Mouse (Mus musculus): Measurements from ENCODE around the gene Nol6. TPM values are rescaled to one million over a fixed set of nuclear protein-coding genes. Genes with fewer than 3 reads are reported as not detected.
"Not testable (repeated sequence)": the region's sequence is repeated elsewhere in the genome, so short reads cannot be mapped to it uniquely, and the experiment has no call there.

Nol6 gene
- total RNA-seq, 2 experiments from 2014 or later = 84.6 to 88.9 TPM

DNA sequence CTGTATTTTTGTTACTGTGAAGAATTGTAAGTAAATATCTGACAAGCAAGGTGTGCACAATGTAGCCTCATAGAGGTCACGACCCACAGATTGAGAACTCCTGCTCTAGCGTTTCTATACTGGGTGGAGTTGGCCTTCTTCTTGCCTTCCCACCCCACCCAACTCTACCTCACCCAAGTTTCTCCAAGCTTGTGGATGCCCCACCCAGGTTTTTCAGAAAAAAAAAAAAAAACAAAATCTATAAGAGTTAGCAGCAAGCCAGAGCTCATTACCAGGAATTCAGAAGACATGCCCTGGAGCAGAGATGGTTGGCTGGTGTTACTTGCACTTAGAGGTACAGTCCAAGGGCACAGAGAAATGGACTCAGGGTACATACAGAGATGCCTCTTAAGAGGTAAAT lies 34.5 kb downstream of the Nol6 start:
- intact Hi-C loops (cut with DNase I) = no loop called here

DNA sequence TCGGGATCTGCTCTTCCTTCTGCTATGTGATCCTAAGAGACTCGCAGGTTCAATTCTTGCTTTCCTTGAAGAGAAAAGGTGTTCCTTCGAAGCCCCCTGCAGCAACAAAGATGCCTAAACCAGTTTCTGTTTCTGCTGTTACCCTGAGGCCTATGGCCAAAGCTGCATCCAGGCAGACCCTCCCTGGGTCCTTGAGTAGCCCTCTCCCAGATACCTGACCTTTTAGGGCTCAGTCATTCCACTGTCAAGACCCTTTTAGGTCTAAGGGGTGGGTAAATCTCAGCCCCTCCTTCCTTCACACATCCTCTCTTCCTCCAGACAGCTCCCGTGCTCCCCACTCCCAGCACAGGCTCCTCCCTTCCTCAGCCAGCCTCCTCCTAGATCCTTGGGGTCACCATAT lies 35.1 kb downstream of the Nol6 start:
- no peak for DNase-seq (ENCODE audit: low spot score in 2 of 2)
- intact Hi-C loops (cut with DNase I) = no loop called here

More for the DNA sequence above, 34.5 kb downstream of the Nol6 start:
- no peak for DNase-seq (ENCODE audit: low spot score in 2 of 2)

DNA sequence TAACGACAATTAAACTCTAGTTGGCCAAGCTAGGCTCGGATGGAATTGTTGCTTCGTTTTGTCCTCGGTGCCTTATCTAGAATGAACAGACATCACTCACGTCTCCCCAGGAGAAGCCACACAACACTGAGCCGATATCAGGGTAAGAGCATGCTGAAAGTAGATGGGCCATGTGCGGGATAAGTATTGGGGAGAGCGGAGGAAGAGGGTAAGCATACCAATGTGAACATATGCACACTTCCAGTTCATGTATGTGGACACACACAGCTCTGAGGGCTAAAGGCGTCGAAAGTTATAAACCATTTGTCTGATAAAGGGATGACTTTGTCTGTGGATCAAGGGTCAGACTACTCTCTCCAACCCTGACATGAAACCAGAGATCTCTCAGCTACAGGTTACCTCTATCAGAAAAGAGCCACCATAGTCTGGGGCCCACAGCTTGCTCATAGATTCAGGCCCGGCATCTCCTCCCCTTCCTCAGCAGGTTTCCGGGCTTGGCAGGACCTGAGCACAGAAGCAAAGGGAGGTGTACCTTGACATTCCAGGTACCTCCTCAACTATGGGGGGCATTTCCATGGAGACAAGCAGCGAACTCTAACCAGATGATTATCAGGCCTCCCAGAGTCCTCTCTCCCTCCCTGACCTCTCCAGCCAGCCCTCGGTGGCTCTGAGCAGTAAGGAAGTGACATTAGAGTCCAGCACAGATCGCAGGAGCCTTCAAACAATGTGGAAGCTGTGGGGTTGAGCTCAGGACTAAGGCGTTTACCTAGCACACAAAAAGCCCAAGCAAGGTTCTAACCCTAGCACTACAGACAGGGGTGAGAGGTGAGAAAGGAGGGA lies 36.6 kb downstream of the Nol6 start:
- intact Hi-C loops (cut with DNase I) = no loop called here

DNA sequence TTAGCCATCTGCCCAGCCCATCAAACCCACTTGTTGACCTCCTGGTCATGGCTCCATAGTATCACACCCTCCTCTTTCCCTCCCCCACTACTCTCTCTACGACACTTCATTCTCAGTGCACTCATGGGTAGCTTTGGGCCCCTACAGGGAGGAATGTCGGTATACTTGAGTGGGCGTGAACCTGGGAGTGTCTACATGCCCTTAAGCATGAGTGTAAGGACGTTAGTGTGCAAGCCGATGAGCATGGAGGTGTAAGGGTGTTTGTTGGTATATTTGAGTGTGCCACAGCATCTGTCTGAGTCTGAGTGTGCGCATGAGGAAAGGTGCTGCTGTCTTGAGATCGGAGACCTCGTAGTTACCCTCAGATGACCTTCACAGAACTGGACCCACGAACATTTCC lies 37.3 kb downstream of the Nol6 start:
- intact Hi-C loops (cut with DNase I) = no loop called here
- DNase-seq (ENCODE audit: low spot score in 2 of 2) = no peak

More for the DNA sequence above, 36.6 kb downstream of the Nol6 start:
- no peak for DNase-seq (ENCODE audit: low spot score in 2 of 2)

DNA sequence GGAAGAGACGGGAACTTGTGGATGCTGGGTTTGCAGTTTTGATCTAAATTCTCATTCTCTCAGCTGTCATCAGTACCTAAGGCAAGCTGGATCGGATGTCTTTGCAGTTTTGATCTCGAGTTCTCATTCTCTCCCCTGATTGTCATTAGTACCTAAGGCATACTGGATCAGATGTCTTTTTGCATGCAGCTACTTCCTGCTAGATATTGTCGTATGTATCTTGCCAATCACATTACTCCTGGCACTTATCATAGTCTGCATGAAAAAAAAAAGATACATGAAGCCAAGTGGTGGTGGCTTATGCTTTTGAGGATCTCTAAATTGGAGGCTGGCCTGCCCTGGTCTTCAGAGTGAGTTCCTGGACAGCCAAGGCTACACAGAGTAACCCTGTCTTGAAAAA lies 39.4 kb downstream of the Nol6 start:
- no peak for DNase-seq (ENCODE audit: low spot score in 2 of 2)
- intact Hi-C loops (cut with DNase I) = no loop called here

DNA sequence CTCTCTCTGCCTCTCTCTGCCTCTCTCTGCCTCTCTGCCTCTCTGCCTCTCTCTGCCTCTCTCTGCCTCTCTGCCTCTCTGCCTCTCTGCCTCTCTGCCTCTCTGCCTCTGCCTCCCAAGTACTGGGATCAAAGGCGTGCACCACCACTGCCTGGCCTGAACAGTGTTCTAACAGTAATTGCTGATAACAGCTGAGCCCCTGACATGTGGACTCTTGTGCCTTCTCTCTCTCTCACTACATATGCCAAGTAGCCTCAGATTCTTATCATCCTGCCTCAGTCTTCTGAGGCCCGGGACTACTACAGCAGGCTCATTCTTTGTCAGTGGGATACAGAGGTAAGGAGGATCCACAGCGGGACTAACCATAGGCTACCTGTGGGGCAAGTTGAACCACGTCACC lies 41.5 kb downstream of the Nol6 start:
- DNase-seq (ENCODE audit: low spot score in 2 of 2); intact Hi-C loops (cut with DNase I): not testable (repeated sequence)

DNA sequence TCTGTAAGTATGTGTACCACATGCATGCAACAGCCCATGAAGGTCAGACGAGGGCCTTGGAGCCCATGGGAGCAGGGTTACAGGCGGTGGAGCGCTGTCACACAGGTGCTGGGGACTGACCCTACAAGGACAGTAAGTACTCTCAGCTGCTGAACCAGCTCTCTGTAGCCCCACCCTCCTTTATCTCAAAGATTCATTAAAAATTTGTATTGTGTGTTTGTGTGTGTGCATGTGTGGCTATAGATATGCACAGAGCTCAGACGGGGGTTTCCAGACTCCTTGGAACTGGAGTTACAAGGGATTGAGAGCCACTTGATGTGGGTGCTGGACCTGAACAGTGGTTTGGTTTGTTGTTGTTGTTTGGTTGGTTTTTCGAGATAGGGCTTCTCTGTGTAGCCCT lies 42.5 kb downstream of the Nol6 start:
- no peak for DNase-seq (ENCODE audit: low spot score in 2 of 2)
- intact Hi-C loops (cut with DNase I) = no loop called here

DNA sequence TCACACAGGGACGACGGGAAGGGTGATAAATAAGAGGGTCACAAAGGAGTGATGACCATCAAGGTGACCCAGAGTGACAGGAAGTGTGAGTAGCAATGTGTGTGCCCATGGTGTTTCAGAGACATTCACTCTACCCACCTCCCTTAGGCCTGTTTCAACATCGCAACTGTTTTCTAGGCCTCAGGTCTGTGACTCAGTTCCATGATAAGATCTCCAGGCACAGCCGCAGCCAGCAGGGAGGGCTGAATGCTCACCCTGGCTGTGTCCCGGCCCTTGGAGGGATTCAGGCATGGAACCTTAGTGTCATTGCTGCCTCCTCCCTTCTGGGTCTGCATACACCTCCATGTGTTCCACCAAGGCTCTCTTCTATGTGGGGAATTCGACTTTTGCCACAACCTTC lies 45.5 kb downstream of the Nol6 start:
- no peak for DNase-seq (ENCODE audit: low spot score in 2 of 2)
- intact Hi-C loops (cut with DNase I) = no loop called here

DNA sequence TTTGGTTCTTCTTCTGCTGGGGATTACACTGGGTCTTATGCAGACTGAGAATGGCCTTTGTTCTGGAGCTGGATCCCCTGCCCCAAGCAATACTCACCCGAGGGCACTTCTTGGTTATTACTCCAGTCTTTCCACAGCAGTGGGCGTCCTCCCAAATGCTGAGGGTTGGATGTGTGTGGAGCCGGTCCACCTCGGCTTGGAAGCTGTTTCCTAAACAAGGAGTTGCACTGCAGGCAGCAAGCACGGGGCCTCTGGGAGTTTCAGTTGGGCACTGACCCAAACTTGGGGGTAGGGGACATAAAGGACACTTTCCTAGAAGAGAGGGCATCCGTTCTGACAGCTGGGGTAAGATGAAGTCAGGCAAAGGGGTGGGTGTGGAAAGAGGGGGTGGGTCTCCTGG lies 49.8 kb downstream of the Nol6 start:
- intact Hi-C loops (cut with DNase I) = no loop called here
- no peak for DNase-seq (ENCODE audit: low spot score in 2 of 2)

DNA sequence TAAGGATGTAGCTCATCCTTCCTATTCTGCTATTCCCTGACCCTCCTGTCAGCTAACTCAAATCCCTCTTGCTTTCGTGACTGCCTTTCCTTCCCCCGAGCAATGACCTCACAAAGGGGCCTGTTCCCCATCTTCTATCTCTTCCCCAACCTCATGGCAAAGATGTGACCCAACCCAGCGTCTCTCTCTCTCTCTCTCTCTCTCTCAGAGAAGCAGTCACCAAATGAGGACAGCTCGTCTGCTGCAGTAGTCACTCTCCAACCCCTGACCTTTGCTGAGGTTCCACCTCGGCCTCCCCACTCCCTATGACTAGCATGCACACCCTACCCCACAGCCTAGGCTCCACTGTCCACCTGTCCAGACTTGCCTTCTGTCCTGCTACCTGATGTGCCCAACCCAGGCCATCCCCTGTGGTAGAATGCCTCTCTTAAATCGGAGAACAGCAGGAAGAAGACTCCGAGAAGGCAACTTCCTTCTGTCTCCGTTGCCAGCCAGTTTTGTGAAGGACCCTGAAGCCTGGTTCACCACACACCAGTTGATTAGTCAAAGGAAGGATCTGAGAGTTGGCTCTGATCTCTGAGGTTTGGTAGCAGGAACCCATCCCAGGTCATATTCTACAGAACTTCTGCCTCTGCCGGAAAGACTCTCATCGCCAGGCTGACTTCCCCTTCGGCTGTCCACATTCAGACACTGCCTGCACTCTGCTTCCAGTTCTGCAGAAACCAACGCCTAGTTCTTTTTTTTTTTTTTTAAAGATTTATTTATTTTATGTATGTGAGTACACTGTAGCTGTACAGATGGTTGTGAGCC lies 51.0 kb downstream of the Nol6 start:
- DNase-seq (ENCODE audit: low spot score in 2 of 2) = no peak
- intact Hi-C loops (cut with DNase I) = no loop called here

DNA sequence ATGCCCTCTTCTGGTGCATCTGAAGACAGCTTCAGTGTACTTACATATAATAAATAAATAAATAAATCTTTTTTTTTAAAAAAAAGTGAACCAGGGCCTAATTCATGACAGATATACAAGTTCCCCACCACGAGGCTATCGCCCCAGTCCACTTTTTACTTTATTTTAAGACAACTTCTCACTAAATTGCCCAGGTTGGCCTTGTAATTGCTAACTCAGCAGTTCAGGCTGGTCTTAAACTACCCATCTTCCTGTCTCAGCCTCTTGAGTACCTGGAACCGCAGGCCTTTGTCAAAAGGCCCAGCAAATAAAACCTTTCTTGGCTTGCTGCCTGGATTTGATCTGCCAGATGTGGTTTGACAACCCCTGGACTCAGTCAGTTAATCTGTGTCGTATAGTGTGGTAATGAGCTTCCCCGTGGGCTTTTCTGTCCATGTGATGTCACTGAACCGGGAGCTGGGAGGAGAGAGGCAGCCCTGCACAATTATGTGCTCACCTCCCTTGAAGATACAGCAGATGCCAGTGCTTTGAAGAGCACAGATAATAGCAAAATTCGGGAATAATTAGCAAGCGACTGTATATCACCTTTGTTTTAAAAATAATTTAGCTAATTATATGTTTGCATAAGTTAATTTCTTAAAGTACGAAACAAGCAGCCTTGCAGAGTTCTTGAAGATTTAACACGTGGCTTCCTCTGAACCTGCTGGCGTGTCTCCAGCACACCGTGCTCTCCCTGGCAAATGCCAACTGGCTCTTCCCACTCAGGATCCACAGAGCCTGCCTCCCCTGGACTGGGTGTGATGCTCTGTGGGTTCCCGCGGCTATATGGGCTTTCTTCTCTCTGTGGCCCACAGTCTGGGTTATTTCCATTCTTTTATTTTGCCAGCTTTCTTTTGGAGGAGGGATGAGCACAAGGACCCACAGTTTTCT lies 52.5 kb downstream of the Nol6 start:
- no peak for DNase-seq (ENCODE audit: low spot score in 2 of 2)
- intact Hi-C loops (cut with DNase I) = no loop called here

DNA sequence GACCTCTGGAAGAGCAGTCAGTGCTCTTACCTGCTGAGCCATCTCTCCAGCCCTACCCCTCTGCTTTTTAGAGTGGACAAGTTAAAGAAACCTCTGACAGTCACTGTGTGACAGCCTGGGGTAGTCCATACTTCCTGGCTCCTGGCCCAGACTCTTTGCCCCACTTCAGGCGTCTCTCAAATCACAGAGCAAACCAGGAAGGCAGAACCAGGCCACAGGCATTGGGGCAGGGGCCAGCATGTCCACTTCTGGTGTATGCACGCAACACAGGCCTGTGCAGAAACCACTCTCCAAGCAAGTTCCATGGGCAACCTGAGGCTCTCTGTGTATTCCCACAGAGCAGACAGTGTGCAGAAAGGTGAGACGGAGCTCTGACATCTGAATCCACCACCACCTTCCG lies 59.1 kb downstream of the Nol6 start:
- intact Hi-C loops (cut with DNase I) = no loop called here
- DNase-seq (ENCODE audit: low spot score in 2 of 2) = no peak

Other genes with a start within 250 kb of the Nol6 start
- not detected for gene Spink4, start 204.4 kb downstream of the Nol6 start, total RNA-seq (2021)
- gene Bag1, start 176.2 kb downstream of the Nol6 start, total RNA-seq (2021) = 100 to 1,000 TPM; 170 to 211 TPM
- gene Chmp5, start 176.0 kb downstream of the Nol6 start, total RNA-seq (2021) = 10 to 100 TPM; 81.2 to 81.6 TPM
- gene Nfx1, start 153.5 kb downstream of the Nol6 start, total RNA-seq (2021) = 10 to 100 TPM; 67.3 to 78.5 TPM
- not detected for gene Aqp7, start 76.3 kb downstream of the Nol6 start, total RNA-seq (2021)
- not detected for gene Aqp3, start 26.3 kb downstream of the Nol6 start, total RNA-seq (2021)
- 10 to 100 TPM; 78.0 to 80.2 TPM for gene Ube2r2, start 11.3 kb upstream of the Nol6 start, total RNA-seq (2021)
- 10 to 100 TPM; 36.9 to 43.3 TPM for gene Ubap2, start 150.7 kb upstream of the Nol6 start, total RNA-seq (2021)
- 10 to 100 TPM; 41.9 to 43.5 TPM for gene Dcaf12, start 190.4 kb upstream of the Nol6 start, total RNA-seq (2021)
- 10 to 100 TPM; 50.0 to 53.9 TPM for gene Ubap1, start 224.5 kb upstream of the Nol6 start, total RNA-seq (2021)